Mouse (Mus musculus) C2C12 (cell line): Measurements from ENCODE around the gene Atg9b. TPM values are rescaled to one million over a fixed set of nuclear protein-coding genes. Genes with fewer than 3 reads are reported as not detected.

ENCODE experiments used
- H3K27me3 ChIP-seq: one replicate; pipeline ENCODE4 v1.6.1; 2011; ENCODE audit not compliant: control insufficient read depth, insufficient read depth, insufficient read length
- H3K36me3 ChIP-seq: one replicate; pipeline ENCODE4 v1.6.1; 2011; ENCODE audit not compliant: control insufficient read depth, insufficient read depth
- H3K4me3 ChIP-seq: one replicate; pipeline ENCODE4 v1.5.1; 2011; ENCODE audit warnings: mild to moderate bottlenecking, control low read depth; ENCODE audit not compliant: poor library complexity, insufficient read depth, severe bottlenecking
- H3K79me2 ChIP-seq: one replicate; pipeline ENCODE4 v1.6.1; 2011; ENCODE audit not compliant: control insufficient read depth, insufficient read depth
- H3K79me3 ChIP-seq: one replicate; pipeline ENCODE4 v1.6.1; 2011; ENCODE audit warnings: low read depth, control low read depth
- H3ac ChIP-seq: one replicate; pipeline ENCODE3; 2011; ENCODE audit warnings: low read depth; ENCODE audit not compliant: control insufficient read depth, insufficient read length
- CEBPB ChIP-seq: IDR thresholded peaks from one replicate; pipeline ENCODE4 v1.6.1; 2011; ENCODE audit warnings: low read depth, mild to moderate bottlenecking, control low read depth, moderate library complexity
- CTCF ChIP-seq: IDR thresholded peaks from one replicate; pipeline ENCODE4 v1.5.1; 2011; ENCODE audit not compliant: control insufficient read depth, insufficient read depth, insufficient read length
- FOSL1 ChIP-seq: IDR thresholded peaks from one replicate; pipeline ENCODE4 v1.8.0; 2011; ENCODE audit warnings: mild to moderate bottlenecking, low read length; ENCODE audit not compliant: poor library complexity, insufficient read depth, severe bottlenecking
- MAX ChIP-seq: IDR thresholded peaks from one replicate; pipeline ENCODE4 v1.6.1; 2011; ENCODE audit warnings: mild to moderate bottlenecking, control low read depth
- MYOD1 ChIP-seq: IDR thresholded peaks from one replicate; pipeline ENCODE4 v1.6.1; 2011; ENCODE audit warnings: low read depth; ENCODE audit not compliant: control insufficient read depth, insufficient read length
- MYOG ChIP-seq: IDR thresholded peaks from one replicate; pipeline ENCODE4 v1.6.1; 2011; ENCODE audit not compliant: control insufficient read depth, insufficient read length; ENCODE audit errors: extremely low read depth
- USF1 ChIP-seq: IDR thresholded peaks from one replicate; pipeline ENCODE4 v1.6.1; 2011; ENCODE audit warnings: low read depth, mild to moderate bottlenecking, control low read depth, moderate library complexity
- polyA plus RNA-seq: library from polyadenylated mRNA; unstranded; fragments of >200 nt; fragmentation: generic; extraction: Trizol; gene quantifications from one replicate; pipeline ENCODE4 v1.2.1, GENCODE M21; 2012; ENCODE audit warnings: missing spikeins

The Atg9b gene
- polyA plus RNA-seq, 1 experiment = 0.48 TPM

- Histone ChIP-seq H3K27me3 (no peaks in the 10 kb centered on the region), H3ac (peak within 1 kb of the TSS; percentile 76), H3K36me3 (peaks cover 19% of the 10 kb centered on the region), H3K79me3 (peaks cover 15% of the 10 kb centered on the region), H3K79me2 (peaks cover 37% of the 10 kb centered on the region), H3K4me3 (peak within 1 kb of the TSS; percentile 80)
- no peak for TF ChIP-seq CTCF
- TF ChIP-seq MAX = peak; percentile 81
- TF ChIP-seq MYOD1 = no peak
- no peak for TF ChIP-seq CEBPB
Measured at GRCm38 (mm10) chr5:24423129-24424003, 31.4 kb upstream of the Atg9b start, which contains the start of the genes Cdk5 and Slc4a2. TSS of gene Cdk5 (minus strand) at chr5:24423530. TSS of gene Slc4a2 (plus strand) at chr5:24423837.

DNA sequence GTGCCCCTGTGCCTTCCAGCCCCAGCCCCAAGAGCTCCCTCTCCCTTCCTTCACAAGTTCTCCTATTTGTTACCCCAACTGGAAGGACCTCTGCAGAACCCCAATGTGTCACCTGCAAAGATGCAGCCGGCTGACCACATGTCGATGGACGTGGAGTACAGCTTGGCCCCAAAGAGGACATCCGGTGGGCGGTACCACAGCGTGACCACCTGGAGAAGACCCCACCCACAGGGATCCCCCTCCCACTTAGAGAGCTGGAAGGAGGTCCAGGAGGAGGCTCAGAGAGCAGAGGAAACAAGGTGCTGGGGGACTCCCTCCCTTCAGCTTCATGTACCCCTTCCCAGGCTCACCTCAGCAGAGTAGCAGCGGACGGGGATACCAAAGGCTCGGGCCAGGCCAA is 28.4 kb upstream of the Atg9b start:
- peaks cover 7% of the 10 kb centered on the region for H3K79me2 ChIP-seq
- no peak overlapping the region for H3K4me3 ChIP-seq
- peaks cover 16% of the 10 kb centered on the region for H3K36me3 ChIP-seq
- H3K27me3 ChIP-seq = no peaks in the 10 kb centered on the region
- TF ChIP-seq USF1 (no peak), CTCF (no peak), CEBPB (no peak), MYOG (no peak), FOSL1 (no peak), MAX (no peak), MYOD1 (no peak)
- H3K79me3 ChIP-seq = peaks cover 2% of the 10 kb centered on the region
- no peak overlapping the region for H3ac ChIP-seq

GRCm38 (mm10) chr5:24417587-24417986 is 25.6 kb upstream of the Atg9b start:
- no peaks in the 10 kb centered on the region for H3K79me3 ChIP-seq
- H3K36me3 ChIP-seq = peaks cover 16% of the 10 kb centered on the region
- no peaks in the 10 kb centered on the region for H3K27me3 ChIP-seq
- TF ChIP-seq MAX (no peak), CEBPB (no peak), CTCF (no peak), MYOD1 (no peak), USF1 (no peak), MYOG (no peak), FOSL1 (no peak)
- H3ac ChIP-seq = no peak overlapping the region
- H3K79me2 ChIP-seq = peaks cover 2% of the 10 kb centered on the region
- no peak overlapping the region for H3K4me3 ChIP-seq

- no peak for TF ChIP-seq MAX
- TF ChIP-seq CTCF = peak; percentile 33
- no peaks in the 10 kb centered on the region for H3K79me3 ChIP-seq
- peaks cover 10% of the 10 kb centered on the region for H3K36me3 ChIP-seq
- no peak overlapping the region for H3ac ChIP-seq
- H3K79me2 ChIP-seq = no peaks in the 10 kb centered on the region
- H3K4me3 ChIP-seq = no peak overlapping the region
- no peaks in the 10 kb centered on the region for H3K27me3 ChIP-seq
Measured at GRCm38 (mm10) chr5:24416222-24416736, 24.3 kb upstream of the Atg9b start.

- H3K27me3 ChIP-seq = no peaks in the 10 kb centered on the region
- H3K36me3 ChIP-seq = peaks cover 5% of the 10 kb centered on the region
- H3K79me2 ChIP-seq = no peaks in the 10 kb centered on the region
- no peak for TF ChIP-seq MYOD1
- TF ChIP-seq CEBPB = no peak
- TF ChIP-seq MAX = no peak
- no peak for TF ChIP-seq CTCF
- no peak for TF ChIP-seq MYOG
- no peak for TF ChIP-seq USF1
- TF ChIP-seq FOSL1 = no peak
- H3K79me3 ChIP-seq = no peaks in the 10 kb centered on the region
- no peak overlapping the region for H3ac ChIP-seq
- H3K4me3 ChIP-seq = no peak overlapping the region
Measured at GRCm38 (mm10) chr5:24413938-24414337, 22.0 kb upstream of the Atg9b start.

GRCm38 (mm10) chr5:24413042-24413693 is 21.2 kb upstream of the Atg9b start, which contains the start of gene Asic3:
TSS of gene Asic3 (plus strand) at chr5:24413392.
- no peaks in the 10 kb centered on the region for H3K79me3 ChIP-seq
- H3ac ChIP-seq = no peak within 1 kb of the TSS
- no peaks in the 10 kb centered on the region for H3K36me3 ChIP-seq
- TF ChIP-seq MYOD1 (no peak), CTCF (no peak), FOSL1 (no peak), CEBPB (no peak)
- no peaks in the 10 kb centered on the region for H3K79me2 ChIP-seq
- H3K27me3 ChIP-seq = no peaks in the 10 kb centered on the region
- no peak within 1 kb of the TSS for H3K4me3 ChIP-seq
